Mouse (Mus musculus): ENCODE results near the gene Grb7.

The Grb7 gene

DNA sequence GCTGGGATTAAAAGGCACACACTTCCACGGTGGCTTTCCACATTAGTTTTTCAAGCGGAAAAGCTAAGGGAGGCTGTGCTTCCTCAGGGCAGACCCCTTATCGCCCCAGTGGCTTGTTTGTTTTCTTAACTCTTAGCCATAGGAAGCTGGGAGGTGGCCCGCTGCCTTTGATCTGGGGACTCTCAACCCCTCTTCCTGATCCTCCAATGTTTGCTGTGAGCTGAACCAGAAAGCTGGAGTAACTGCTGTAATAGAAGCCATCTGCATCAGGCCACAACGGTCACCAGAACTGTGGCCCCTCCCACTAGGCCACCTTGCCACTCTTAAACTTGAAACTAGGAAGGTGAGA lies at the start of gene Grb7:
Grb7 (plus strand) TSS at position 182 of the 349 bp plus-strand sequence.
- no peak for DNase-seq (ENCODE audit: low spot score)

DNA sequence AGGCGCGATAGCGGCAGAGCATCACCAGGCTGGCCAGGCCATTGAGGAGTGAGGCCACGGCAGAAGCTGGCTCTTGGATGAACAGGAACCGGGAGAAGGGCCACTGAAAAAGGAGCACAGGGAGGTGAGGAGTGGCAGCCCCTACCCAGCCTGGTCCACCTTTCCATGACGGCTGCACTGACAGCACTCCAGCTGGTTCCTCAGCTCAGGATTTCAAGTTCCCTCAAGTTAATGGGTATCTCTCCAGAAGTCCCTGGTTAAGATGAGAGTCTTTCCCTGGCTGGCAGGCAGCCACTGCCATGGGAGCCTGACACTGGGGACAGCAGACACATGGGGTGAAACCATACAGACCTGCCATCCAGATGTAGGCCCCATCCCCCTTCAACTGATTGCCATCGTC lies 48.2 kb upstream of the Grb7 start:
- DNase-seq (ENCODE audit: low spot score), result no peak

DNA sequence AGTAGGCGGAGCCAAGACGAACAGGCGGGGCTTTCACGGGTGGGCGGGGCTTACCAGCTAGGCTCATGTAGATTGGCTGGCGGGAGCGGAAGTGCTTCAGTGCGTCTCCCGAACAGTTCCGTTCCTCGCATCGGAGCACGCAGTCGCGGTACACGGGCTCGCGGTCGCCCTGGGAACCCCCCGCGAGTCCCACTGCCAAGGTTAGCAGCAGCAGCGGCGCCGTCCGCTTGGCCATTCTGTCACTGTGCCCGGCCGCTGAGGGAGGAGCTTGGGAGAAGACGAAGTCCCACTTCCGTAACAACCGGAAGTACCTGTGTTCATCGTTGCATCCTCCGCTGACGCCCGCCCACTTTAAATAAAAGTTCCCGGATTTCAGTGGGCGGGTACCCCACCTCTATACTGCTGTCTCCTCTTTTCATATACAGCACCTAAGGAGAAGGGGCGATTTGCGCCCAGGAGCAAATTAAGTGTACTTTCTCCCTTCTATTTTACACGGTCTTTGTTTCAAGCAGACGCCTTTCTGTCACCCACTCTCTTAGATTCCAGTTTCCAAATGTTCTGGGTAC lies 46.0 kb upstream of the Grb7 start, which contains the start of gene Pgap3:
Pgap3 (minus strand) TSS at position 330 of the 566 bp plus-strand sequence.
- DNase-seq (ENCODE audit: low spot score), result peak; percentile 90

DNA sequence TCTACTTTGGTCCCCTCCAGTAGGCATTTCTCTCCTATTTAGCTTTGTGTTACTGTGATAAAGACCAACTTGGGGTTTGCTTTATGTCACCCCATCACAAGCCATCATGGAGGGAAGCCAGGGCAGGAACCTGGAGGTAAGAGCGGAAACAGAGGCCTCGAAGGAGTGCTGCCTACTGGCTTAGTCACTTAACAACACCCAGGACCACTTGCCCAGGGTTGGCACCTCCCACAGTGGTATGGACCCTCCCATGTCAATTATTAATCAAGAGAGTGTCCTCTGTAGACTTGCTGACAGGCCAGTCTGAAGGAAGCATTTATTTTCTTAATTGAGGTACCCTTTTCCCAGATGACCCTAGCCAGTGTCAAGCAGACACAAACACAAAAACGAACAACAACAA lies 45.4 kb upstream of the Grb7 start:
- no peak for DNase-seq (ENCODE audit: low spot score)

DNA sequence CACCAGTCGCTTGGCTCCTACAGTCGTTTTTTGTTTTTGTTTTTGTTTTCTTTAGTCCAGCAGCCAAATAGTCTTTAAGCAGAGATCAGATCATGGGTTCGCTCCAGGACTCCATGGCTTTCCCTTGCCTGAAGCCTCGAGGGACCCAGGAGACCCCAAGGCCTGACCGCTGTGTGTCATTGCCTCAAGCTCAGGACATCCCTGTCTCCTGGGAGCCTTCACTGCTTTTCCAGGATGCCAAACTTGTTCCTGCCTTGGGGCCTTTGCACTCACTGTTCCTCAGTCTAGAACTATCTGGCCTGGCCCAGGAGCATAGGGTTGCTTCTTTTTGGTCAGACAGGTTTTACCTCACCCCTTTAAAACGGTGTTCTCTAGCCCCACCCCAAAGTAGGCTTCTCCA lies 39.6 kb upstream of the Grb7 start:
- DNase-seq (ENCODE audit: low spot score), result no peak

DNA sequence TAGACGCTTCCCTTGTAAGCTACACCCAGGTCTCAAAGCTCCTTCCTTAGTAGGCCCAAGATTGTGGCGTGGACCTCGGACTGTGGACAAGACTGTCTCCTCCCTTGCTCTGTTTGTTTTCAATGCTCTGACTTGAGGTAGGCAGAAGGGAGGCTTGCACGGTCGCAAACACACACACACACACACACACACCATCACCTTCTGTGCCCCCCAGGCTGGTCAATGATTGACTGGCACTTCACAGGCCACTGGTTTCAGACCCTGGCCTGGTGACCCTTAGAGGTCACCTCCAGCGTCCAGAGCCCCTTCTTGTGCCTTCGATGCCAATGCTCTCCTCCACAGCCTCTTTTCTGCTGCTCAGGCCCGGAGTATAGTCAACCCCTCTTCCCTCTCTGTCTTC lies 37.3 kb upstream of the Grb7 start:
- DNase-seq (ENCODE audit: low spot score), result no peak

DNA sequence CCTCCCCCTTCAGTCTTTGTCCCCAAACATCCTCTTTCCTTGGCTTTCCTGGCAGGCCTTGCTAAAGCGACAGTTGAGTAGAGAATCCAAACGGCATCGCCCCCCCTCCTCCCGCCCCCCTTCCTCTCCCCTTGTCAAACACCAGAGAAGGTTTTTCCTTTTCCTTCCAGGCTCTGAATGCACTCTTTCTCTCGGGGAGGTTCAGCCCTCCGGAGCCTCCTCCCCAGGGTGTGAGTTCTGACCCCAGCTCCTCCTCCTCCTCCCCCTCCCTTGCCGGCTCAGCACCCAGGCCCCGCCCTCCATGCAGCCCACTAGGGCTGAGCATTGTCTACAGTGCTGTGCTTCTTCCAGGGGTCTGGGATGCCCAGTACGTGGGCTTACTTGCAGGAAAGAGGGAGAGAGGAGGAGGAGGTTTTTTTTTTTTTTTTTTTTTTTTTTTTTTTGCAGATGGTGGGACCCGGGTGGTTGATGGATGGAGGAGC lies 36.8 kb upstream of the Grb7 start:
- no peak for DNase-seq (ENCODE audit: low spot score)

DNA sequence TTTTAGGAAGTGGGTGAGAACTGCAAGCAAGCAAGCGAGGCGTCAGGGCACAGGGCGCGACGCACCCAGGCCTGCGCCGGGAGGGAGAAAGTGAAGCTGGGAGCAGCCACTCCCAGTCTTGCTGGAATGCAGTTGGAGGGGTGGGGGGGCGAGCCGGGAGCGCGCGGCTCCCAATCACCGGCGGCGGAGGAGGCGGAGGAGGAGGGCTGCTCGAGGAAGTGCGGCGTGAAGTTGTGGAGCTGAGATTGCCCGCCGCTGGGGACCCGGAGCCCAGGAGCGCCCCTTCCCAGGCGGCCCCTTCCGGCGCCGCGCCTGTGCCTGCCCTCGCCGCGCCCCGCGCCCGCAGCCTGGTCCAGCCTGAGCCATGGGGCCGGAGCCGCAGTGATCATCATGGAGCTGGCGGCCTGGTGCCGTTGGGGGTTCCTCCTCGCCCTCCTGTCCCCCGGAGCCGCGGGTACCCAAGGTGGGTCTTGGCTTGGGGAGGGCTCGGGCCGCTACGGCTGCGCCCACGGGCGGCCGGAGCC lies 33.9 kb upstream of the Grb7 start, which contains the start of gene Erbb2:
Erbb2 (plus strand) TSS at position 198 of the 524 bp plus-strand sequence.
- DNase-seq (ENCODE audit: low spot score), result peak; percentile 66

DNA sequence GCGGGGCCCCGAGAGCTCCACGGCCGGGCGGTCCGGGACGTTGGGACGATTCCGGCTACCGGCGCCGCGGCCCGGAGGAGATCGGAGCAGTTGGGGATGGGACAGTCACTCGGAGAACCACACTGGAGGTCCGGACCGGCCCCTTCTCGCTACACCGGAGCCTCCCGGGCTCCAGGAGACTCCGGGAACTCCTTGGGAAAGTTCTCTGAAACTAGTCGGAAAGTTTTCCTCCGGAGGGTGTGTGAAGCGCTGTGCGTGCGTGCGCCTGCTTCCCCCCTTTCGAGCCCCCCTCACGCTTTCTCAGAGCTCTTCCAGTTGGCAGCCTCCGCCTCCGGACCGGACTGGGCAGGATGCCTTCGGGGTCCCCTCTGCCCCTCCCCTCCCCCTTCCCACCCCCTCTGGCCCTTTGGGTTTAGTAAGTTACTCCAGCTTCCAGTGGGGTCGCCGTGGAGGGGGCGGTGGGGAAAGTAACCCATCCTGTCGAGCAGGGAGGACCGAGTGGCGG lies 33.3 kb upstream of the Grb7 start:
- no peak for DNase-seq (ENCODE audit: low spot score)

DNA sequence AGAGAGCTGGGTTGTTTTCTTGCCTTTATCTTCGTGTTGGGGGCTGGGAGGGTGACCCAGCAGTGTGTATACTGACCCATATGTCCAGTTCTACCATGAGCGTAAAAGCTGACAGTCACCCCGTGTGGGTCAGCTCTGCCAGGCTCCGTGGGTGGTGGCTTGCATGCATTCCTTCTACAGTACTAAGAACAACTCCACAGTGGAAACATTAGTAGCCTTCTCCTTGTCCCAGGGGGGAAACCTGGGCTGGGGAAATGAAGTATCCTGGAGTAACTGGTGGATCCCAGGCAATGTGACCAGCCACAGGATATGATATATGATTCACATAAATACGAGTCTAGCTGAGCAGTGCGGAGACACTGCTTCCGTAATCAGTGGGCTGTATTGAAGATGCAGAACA lies 32.5 kb upstream of the Grb7 start:
- DNase-seq (ENCODE audit: low spot score), result no peak

DNA sequence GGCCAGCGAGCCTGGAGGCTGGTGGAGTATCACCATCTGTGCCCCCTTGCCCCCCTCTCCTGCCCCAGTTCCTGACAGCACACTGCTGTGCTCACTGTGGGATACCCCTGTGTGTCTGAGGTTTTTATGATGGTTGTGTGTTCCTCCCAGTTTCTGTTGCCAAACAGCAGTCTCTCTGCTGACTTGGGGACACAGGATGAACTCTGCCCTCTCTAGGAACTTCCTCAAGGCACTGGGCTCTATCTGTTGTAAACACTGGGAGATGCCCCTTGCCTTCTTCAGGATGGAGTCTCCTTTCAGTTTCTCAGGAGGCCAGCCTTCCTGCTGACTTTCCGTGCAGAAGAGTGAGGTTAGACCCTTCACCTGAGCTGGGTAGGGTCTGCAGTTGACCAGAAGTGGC lies 32.0 kb upstream of the Grb7 start:
- DNase-seq (ENCODE audit: low spot score), result no peak

DNA sequence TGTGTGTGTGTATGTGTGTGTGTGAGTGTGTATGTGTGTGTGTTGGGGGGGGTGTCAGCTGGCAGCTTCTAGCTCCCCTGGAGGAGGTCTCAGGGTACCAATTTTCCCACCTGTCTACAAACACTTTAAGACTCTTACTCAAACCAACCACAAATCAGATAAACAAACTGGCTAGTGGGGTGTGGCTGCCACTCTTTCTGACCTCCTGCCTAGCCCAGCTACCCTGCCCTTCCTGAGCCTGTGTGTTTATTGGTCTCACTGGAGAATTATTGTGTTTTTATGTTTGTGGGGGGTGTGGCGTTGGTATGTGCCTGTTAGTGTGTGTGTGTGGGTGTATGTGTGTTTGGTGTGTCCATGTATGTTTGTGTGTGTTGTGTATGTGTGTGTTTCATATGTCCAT lies 29.1 kb upstream of the Grb7 start:
- DNase-seq (ENCODE audit: low spot score), result no peak

DNA sequence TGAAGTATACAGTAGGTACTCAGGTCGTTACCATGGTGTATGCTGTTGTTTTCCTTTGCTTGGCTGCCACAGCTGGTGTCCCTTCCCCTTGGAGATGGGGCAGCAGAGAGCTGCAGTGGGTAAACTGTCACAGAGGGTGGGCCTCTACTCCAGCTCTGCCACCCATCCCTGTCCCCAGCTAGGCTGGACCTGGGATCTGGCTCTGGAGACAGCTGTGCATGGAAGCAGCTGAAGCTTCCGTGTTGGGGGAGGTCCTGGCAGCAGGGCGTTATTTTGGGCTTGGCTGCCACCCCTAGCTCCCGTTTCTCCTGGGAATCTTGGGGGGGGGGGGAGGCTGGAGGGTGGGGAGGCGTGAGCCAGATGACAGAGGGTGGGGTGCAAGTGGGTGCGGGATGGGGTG lies 27.9 kb upstream of the Grb7 start:
- DNase-seq (ENCODE audit: low spot score), result no peak

DNA sequence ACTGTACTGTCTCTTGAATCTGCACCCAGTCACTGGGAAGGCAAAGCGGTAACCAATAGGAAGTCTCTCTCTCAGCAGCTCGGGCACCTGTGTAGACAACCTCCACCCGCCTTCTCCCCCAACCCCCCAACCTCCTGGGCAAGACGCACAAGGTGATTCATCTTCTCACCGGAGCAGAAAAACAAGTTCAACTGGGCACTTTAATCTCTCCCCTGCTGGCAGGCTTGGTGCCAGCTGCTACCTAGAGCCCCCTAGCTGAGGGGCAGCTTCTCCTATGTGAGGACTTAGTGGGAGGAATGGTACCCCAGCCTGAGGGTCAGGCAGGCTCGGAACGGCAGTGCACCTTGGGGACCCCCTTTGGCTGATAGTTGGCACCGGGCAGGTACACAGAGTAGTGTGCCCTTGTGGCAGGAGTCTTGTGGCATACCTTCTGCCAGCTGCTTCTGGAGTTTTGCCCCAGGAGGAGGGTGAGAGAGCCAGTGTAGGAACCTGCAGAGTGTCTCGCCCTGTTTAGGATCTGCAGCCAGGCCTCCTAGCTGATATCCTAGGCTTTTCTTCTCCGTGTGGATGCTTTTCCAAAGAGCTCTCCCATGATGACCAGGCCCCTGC lies 27.2 kb upstream of the Grb7 start:
- DNase-seq (ENCODE audit: low spot score), result no peak

DNA sequence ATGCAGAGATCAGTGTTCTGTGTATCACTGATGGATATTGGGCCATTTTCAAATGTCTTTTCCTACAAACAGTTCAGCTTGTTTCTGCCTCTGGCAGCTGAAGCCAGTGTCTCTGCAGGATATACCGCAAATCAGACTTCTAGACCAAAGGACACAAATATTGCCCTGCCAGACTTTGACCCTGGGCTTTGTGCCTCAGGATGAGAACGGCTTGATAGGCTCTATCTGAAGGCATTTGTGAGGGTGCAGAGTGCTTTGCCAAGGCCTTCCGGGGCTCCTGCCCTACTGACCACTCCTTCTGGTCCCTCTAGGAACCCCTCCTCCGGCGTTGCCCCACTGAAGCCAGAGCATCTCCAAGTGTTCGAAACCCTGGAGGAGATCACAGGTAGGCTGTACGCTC lies 19.6 kb upstream of the Grb7 start:
- DNase-seq (ENCODE audit: low spot score), result no peak

DNA sequence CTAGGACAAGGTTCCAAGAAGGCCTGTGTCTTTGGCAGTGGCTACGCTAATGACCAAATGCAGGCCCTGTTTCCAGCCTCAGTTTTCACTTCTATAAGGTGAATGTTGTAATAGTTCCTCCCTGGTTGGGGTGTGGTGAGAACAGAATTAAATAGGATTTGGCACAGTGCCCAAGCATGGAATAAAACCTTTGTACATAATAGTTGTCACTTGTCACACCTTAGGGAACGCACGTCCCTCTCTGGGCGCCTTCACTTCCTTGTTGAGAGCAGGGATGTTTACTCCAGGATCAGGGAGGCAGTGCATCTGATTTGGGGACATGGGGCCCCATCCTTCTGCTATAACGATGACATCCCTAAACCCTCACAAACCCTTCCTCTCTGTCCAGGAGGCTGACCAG lies 17.8 kb upstream of the Grb7 start:
- no peak for DNase-seq (ENCODE audit: low spot score)

DNA sequence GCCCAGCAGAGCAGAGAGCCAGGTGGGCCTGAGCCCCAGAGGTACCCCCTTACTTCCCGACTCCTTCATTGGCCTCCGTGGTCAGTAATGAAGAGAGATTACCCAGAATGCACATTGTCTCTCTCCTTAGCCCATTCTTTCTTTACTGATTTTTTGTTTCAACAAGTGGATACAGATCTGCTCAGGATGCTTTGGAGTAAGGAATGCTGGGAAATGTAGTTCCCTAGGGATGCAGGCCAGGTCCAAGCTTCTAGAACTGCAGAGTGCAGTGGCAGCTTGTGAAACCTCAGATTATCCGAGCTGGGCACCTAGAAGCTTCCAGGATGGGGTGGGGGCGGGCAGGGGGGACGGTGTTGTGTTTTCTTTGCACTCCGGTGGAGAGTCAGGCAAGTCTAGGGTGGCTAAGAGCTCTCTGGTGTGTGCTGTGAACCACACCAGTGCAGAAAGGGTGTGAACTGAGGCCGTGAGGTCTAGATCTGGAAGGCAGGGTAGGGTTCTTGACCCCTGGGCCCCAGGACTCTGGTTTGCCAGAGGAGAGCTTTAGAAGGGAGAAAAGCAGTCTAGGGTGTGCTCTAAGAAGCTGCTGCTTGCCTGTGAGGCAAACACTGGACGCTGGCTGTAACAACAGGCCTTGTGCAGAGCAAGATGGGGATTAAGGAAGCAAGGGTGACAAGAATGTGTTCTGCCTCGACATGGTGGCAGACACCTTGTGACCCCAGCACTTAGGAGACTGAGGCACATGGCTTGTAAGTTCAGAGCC lies 14.3 kb upstream of the Grb7 start:
- DNase-seq (ENCODE audit: low spot score), result no peak

DNA sequence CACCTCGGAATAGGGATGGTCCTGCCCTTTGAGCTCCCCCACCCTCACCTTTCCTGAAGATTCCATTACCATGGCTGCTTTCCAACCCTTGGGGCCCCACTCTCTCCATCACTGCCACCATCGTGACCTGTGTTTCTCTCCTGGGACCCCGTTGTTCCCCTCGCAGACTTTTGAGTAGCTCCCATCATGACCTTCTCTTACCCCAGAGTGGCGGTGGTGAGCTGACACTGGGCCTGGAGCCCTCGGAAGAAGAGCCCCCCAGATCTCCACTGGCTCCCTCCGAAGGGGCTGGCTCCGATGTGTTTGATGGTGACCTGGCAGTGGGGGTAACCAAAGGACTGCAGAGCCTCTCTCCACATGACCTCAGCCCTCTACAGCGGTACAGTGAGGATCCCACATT lies 10.5 kb upstream of the Grb7 start:
- no peak for DNase-seq (ENCODE audit: low spot score)

DNA sequence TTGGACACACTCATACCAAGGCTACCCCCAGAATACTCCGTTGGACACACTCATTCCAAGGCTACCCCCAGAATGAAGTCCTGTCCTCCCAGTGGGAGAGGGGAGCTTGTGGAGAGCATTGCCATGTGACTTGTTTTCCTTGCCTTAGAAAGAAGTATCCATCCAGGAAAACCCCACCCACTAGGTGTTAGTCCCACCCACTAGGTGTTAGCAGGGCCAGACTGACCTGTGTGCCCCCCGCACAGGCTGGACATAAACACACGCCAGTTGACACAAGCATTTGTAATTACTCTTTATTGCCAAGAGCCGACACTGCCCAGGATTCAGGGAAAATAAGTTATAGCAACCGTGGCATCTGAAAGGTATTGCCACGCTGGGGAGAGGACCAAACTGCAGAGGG lies 8.8 kb upstream of the Grb7 start:
- no peak for DNase-seq (ENCODE audit: low spot score)

DNA sequence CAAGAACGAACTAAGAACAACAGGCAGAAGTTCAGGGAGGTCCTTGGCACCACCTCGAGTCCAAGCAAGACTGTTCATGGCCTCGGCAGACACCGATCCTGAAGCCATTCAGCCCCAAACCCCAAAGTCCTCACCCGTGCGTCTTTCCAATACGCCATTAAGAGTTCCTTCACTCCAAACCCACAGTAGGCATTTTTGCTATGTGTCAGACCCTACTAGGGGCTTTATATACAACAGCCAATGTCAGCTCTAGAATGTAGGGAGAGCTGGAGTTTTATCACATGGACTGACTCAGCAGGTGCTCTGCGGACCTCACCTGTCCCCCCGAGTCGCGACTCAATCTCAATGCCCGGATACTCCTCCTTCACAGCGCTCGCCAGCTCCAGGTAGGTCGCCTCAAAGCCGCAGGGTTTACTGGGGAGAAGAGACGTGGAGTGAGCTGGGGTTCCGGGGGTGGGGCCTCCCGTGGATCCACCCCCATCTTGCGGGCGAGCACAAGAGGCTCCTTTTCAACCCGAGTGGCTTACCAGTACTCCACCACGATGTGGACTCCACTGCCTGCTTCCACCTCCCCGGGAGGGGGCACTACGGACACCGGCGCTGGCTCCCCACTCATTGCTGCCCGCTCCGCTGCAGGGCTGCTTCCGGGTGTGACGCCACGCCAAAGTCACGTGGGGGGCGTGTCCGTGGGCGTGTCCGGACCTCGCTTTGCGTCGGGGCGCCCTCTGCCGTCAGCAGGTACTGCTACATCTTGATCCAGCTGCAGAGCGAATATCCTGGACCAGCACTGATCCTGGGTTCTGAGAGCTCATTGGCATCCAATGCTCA lies 7.6 kb upstream of the Grb7 start, which contains the start of gene Mien1:
Mien1 (minus strand) TSS at position 661 of the 828 bp plus-strand sequence.
- peak; percentile 92 for DNase-seq (ENCODE audit: low spot score)

DNA sequence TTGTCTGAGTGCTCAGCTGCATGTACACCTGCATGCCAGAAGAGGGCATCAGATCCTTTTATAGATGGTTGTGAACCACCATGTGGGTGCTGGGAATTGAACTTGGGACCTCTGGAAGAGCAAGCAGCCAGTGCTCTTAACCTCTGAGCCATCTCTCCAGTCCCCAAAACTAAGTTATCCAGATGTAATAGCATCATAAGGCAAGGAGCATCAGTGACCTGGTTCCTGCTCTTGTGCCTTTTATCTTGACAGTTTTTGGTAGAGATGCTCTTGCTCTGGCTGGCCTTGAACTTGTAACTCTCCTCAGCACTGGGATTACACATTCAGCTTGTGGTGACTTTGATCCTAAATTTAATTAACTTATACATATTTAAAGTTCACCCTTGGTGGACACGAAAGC lies 2.5 kb upstream of the Grb7 start:
- no peak for DNase-seq (ENCODE audit: low spot score)

DNA sequence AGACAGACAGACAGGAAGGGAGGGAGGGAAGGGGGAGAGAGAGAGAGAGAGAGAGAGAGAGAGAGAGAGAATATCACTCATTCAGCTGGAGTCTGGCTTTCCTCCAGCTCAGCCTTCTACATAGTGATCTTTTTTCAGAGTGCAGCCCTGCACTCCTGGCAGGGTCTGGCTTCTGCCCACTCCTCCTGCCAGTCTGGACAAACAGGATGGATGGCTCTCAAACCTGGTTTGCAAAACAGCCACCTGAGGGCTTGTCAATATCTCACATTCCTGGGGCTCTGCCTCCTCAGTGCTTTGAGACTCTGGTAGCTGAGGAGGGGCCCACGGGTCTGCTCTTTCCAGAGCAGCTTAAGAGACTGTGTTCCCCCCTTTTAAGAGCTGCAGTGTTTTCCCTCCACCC lies 956 bp upstream of the Grb7 start:
- no peak for DNase-seq (ENCODE audit: low spot score)

Data from testis, postnatal 14 days (tissue).